Mouse (Mus musculus): ENCODE results near the gene Guk1.

DNA sequence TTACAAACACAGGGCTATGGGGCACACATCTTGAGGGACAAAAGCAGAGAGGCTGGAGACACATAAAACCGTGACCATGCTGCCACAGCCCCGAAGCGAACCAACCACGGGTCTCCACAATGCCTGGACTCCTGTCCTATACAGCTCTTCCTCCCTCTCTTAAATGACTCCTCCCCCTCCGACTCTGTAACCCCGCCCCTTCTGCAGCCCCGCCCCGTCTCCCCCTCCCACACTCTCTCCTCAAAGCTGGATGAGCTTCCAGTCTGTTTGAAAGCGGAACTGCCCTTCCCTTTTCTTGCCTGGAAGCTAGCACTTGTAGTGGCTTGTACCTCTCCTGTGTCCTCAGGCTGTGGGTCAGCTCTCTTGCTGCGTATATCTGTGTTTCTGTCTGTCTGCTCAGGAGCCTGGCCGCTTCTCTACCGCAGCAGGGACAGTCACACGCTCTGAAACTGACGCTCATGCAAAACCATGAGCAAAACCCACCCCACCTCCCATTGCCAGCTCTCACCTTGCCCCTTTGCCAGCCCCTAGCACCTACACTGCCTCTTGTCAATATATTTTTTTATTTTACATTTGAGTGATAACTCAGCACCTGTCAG lies 50.1 kb downstream of the Guk1 start:
- TF ChIP-seq CTCF (conservative IDR thresholded peaks at IDR 0.05; ENCODE audit: insufficient read depth, insufficient read length, low read depth, low read length) (no peak), POLR2A (IDR thresholded peaks at IDR 0.05; ENCODE audit: low read depth, low read length) (no peak)

Measured in kidney, adult 2 months (tissue).